Mouse (Mus musculus): Measurements from ENCODE around the gene Ror1. TPM values are rescaled to one million over a fixed set of nuclear protein-coding genes. Genes with fewer than 3 reads are reported as not detected.

Gene Ror1
- polyA plus RNA-seq, 1 experiment from 2014 or later = 15.8 TPM

DNA sequence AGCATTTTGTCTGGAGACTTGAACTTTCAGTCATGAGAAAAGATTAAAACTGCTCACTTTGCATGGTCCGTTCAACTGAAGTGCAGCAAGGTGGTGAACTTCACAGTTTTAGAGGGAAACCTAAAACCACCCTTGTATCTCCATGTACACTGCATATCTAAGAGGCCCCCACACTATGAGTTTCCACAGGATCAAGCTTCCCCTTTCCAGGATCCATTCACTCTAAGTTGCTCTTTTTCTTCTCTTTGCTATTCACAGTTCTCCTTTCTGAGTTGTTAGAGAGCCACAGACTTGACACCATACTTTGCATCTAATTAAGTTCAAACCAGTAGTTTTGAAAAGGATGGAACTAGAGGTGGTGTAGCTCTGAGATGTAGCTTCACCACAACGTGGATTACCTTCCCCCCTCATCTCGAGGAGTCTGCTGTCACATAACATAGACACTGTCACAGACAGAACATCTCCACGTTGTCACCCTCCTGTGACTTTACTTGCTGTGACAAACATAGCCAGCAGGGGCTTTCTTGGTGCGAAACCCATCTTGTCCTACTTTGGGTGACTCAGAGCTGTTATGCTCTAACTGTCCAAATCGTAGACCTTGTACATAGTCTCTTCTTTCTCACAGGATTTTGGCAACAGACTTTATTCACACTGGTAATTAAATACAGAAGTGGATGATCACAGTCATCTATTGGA is 146.6 kb downstream of the Ror1 start:
- H3K9me3 ChIP-seq = no peaks in the 10 kb centered on the region
- peaks cover 29% of the 10 kb centered on the region for H3K4me1 ChIP-seq
- H3K9ac ChIP-seq = no peak overlapping the region
- no peaks in the 10 kb centered on the region for H3K27me3 ChIP-seq
- no peak overlapping the region for H3K27ac ChIP-seq
- 79% methylated on average over 6 of the region's 6 CpGs for WGBS
- H3K4me2 ChIP-seq = no peak overlapping the region
- ATAC-seq (ENCODE audit: borderline replicate concordance, extremely low read depth, low FRiP score, low TSS enrichment) = no peak
- no peaks in the 10 kb centered on the region for H3K36me3 ChIP-seq
- H3K4me3 ChIP-seq = no peak overlapping the region

- ATAC-seq (ENCODE audit: borderline replicate concordance, extremely low read depth, low FRiP score, low TSS enrichment) = no peak
- Histone ChIP-seq H3K4me1 (peaks cover 48% of the 10 kb centered on the region), H3K4me3 (no peak overlapping the region), H3K36me3 (no peaks in the 10 kb centered on the region), H3K9me3 (no peaks in the 10 kb centered on the region), H3K4me2 (no peak overlapping the region), H3K27me3 (no peaks in the 10 kb centered on the region), H3K27ac (peak overlapping the region; percentile 31; the same call in 1 of the 2 replicates), H3K9ac (no peak overlapping the region)
- 49% methylated on average over 8 of the region's 8 CpGs for WGBS
Observed at GRCm38 (mm10) chr4:100244250-100244649, 148.7 kb downstream of the Ror1 start.

DNA sequence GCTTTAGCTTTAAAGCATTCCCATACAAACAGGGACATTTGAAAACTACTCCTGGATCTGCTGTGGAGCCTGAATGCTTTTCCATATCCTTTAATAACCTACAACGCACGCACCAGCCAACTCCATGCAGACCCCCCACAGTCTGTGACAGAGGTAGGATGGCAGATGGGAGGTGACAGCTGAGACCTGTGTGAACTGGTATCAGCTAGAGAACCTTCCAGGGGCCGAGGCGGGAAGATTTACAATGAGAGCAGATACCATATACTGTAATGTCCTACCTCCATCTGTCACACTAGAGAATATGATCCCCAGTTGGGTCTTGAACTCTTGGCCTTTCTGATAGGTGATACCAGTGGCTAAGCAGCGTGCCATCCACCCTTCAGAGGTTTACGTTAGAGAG is 149.1 kb downstream of the Ror1 start:
- H3K4me1 ChIP-seq = peaks cover 48% of the 10 kb centered on the region
- no peak overlapping the region for H3K4me3 ChIP-seq
- no peaks in the 10 kb centered on the region for H3K36me3 ChIP-seq
- H3K27me3 ChIP-seq = no peaks in the 10 kb centered on the region
- no peak overlapping the region for H3K27ac ChIP-seq
- WGBS = 73% methylated on average over 6 of the region's 6 CpGs
- no peak overlapping the region for H3K4me2 ChIP-seq
- no peak for ATAC-seq (ENCODE audit: borderline replicate concordance, extremely low read depth, low FRiP score, low TSS enrichment)
- no peaks in the 10 kb centered on the region for H3K9me3 ChIP-seq
- no peak overlapping the region for H3K9ac ChIP-seq

- Histone ChIP-seq H3K27ac (peak overlapping the region; percentile 25), H3K9me3 (no peaks in the 10 kb centered on the region), H3K36me3 (no peaks in the 10 kb centered on the region), H3K4me2 (no peak overlapping the region), H3K27me3 (no peaks in the 10 kb centered on the region), H3K4me1 (peaks cover 44% of the 10 kb centered on the region), H3K9ac (no peak overlapping the region), H3K4me3 (no peak overlapping the region)
- WGBS = 37% methylated on average over 7 of the region's 7 CpGs
- no peak for ATAC-seq (ENCODE audit: borderline replicate concordance, extremely low read depth, low FRiP score, low TSS enrichment)
Observed at GRCm38 (mm10) chr4:100247826-100248225, 152.2 kb downstream of the Ror1 start.

DNA sequence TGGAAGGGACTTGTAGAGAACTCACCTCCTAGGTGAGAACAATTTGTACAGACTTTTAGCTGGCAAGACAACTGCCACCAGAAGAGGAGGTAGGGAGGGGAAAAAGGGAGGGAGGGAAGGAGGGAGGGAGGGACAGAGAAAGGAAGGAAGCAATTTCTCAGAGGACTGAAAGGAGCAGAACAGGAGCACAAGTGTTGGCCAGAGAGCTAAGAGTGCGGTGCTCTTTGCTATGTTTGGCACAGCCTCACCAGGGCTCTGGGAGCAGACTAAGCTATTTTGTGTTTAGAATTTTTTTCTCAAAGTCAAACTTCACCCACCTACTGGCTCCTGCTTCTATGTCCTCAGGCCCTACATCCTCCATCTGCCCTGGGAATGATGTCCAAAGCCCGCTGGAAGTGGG is 152.7 kb downstream of the Ror1 start:
- peak overlapping the region; percentile 25 for H3K27ac ChIP-seq
- peak; percentile 47 for ATAC-seq (ENCODE audit: borderline replicate concordance, extremely low read depth, low FRiP score, low TSS enrichment)

GRCm38 (mm10) chr4:100251270-100251669 is 155.7 kb downstream of the Ror1 start:
- no peaks in the 10 kb centered on the region for H3K9me3 ChIP-seq
- H3K27me3 ChIP-seq = no peaks in the 10 kb centered on the region
- no peak overlapping the region for H3K9ac ChIP-seq
- H3K4me1 ChIP-seq = peaks cover 45% of the 10 kb centered on the region
- H3K36me3 ChIP-seq = no peaks in the 10 kb centered on the region
- no peak overlapping the region for H3K4me3 ChIP-seq
- WGBS = 36% methylated on average over 2 of the region's 2 CpGs
- ATAC-seq (ENCODE audit: borderline replicate concordance, extremely low read depth, low FRiP score, low TSS enrichment) = no peak
- H3K27ac ChIP-seq = no peak overlapping the region
- no peak overlapping the region for H3K4me2 ChIP-seq

More for the DNA sequence above, 152.7 kb downstream of the Ror1 start:
- Histone ChIP-seq H3K4me2 (no peak overlapping the region), H3K4me1 (peaks cover 44% of the 10 kb centered on the region), H3K4me3 (no peak overlapping the region), H3K9ac (no peak overlapping the region), H3K9me3 (no peaks in the 10 kb centered on the region), H3K27me3 (no peaks in the 10 kb centered on the region), H3K36me3 (no peaks in the 10 kb centered on the region)
- WGBS = 48% methylated on average over 2 of the region's 2 CpGs

GRCm38 (mm10) chr4:100252050-100252449 is 156.5 kb downstream of the Ror1 start:
- H3K4me2 ChIP-seq = no peak overlapping the region
- no peak for ATAC-seq (ENCODE audit: borderline replicate concordance, extremely low read depth, low FRiP score, low TSS enrichment)
- H3K36me3 ChIP-seq = no peaks in the 10 kb centered on the region
- no peak overlapping the region for H3K4me3 ChIP-seq
- no peak overlapping the region for H3K9ac ChIP-seq
- WGBS = 19% methylated on average over 1 of the region's 1 CpGs
- H3K27ac ChIP-seq = no peak overlapping the region
- no peaks in the 10 kb centered on the region for H3K27me3 ChIP-seq
- peaks cover 42% of the 10 kb centered on the region for H3K4me1 ChIP-seq
- H3K9me3 ChIP-seq = no peaks in the 10 kb centered on the region

DNA sequence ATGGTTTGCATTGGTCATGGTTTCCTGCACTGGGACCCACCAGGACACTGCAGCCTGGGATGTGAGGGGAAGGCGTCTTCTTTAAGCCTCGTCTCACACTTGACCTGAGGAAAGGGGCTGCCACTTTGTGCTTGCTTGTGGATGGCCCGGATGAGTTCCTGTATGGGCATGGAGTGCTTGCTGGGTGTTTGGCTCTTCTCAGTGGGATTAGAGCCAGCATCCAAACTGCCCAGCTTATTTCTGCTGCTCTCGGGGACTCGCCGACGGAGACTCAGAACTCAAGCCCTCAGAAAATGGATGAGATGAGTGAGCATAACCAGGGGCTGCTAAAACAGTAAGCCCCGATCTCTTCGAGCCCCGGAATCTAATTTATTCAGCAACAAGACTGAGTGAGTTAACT is 157.1 kb downstream of the Ror1 start:
- Histone ChIP-seq H3K9ac (no peak overlapping the region), H3K9me3 (no peaks in the 10 kb centered on the region), H3K4me2 (no peak overlapping the region), H3K4me1 (peaks cover 36% of the 10 kb centered on the region), H3K27me3 (no peaks in the 10 kb centered on the region), H3K4me3 (no peak overlapping the region), H3K36me3 (no peaks in the 10 kb centered on the region), H3K27ac (no peak overlapping the region)
- ATAC-seq (ENCODE audit: borderline replicate concordance, extremely low read depth, low FRiP score, low TSS enrichment) = no peak
- 57% methylated on average over 10 of the region's 10 CpGs for WGBS

GRCm38 (mm10) chr4:100253401-100253800 is 157.8 kb downstream of the Ror1 start:
- 82% methylated on average over 9 of the region's 9 CpGs for WGBS
- Histone ChIP-seq H3K27ac (no peak overlapping the region), H3K27me3 (no peaks in the 10 kb centered on the region), H3K9ac (no peak overlapping the region), H3K36me3 (no peaks in the 10 kb centered on the region), H3K4me3 (no peak overlapping the region), H3K4me1 (peaks cover 31% of the 10 kb centered on the region), H3K4me2 (no peak overlapping the region), H3K9me3 (no peaks in the 10 kb centered on the region)
- no peak for ATAC-seq (ENCODE audit: borderline replicate concordance, extremely low read depth, low FRiP score, low TSS enrichment)

DNA sequence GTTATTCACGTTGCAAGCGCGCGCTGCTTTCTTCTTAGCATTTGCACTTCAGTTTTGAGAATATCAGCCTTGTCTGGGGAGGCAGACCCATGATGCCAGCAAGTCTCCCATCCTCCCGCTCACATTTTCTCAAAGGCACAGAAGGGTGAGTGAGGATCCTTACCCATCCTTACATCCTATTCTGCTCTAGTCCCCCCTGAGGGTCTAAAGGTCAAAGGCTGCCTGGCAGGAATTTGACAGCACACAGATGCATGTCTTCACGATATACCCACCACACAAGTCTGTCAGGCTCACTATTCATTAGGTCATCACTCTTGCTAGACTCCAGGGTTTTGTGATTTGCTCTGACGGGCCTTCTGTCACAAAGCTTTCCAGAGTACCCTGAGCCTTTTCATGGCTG is 158.2 kb downstream of the Ror1 start:
- no peak for ATAC-seq (ENCODE audit: borderline replicate concordance, extremely low read depth, low FRiP score, low TSS enrichment)
- H3K4me2 ChIP-seq = no peak overlapping the region
- 77% methylated on average over 7 of the region's 7 CpGs for WGBS

GRCm38 (mm10) chr4:100258462-100258861 is 162.9 kb downstream of the Ror1 start:
- 55% methylated on average over 5 of the region's 5 CpGs for WGBS
- H3K27me3 ChIP-seq = no peaks in the 10 kb centered on the region
- no peaks in the 10 kb centered on the region for H3K9me3 ChIP-seq
- no peaks in the 10 kb centered on the region for H3K36me3 ChIP-seq
- H3K27ac ChIP-seq = no peak overlapping the region
- no peak for ATAC-seq (ENCODE audit: borderline replicate concordance, extremely low read depth, low FRiP score, low TSS enrichment)
- H3K4me2 ChIP-seq = no peak overlapping the region
- H3K9ac ChIP-seq = no peak overlapping the region
- peaks cover 11% of the 10 kb centered on the region; the same call in 1 of the 2 replicates for H3K4me1 ChIP-seq
- no peak overlapping the region for H3K4me3 ChIP-seq

More for the DNA sequence above, 158.2 kb downstream of the Ror1 start:
- no peaks in the 10 kb centered on the region for H3K9me3 ChIP-seq
- H3K9ac ChIP-seq = no peak overlapping the region
- H3K27me3 ChIP-seq = no peaks in the 10 kb centered on the region
- peaks cover 29% of the 10 kb centered on the region for H3K4me1 ChIP-seq
- H3K27ac ChIP-seq = no peak overlapping the region
- H3K36me3 ChIP-seq = no peaks in the 10 kb centered on the region
- no peak overlapping the region for H3K4me3 ChIP-seq

DNA sequence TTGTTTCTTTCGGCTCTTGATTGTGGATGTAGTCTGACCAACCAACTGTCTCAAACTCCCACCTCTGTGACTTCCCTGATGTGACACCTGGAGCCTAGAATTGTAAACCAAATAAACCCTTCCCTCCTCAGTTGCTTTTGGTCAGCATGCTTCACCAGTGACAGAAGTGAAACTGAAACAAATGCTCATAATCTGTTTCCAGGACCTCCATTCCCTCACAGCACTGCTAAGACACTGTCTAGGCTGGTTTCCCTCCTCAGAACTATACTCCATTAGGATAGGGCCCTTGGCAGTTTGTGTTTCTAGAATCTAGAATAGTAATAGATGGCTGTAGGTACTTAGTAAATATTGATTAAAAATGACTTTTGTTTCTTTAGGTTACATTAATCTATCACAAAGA is 168.3 kb downstream of the Ror1 start:
- peaks cover under 1% of the 10 kb centered on the region; the same call in 1 of the 2 replicates for H3K4me1 ChIP-seq
- no peaks in the 10 kb centered on the region for H3K36me3 ChIP-seq
- no peaks in the 10 kb centered on the region for H3K27me3 ChIP-seq
- WGBS = 92% methylated on average over 1 of the region's 1 CpGs
- ATAC-seq (ENCODE audit: borderline replicate concordance, extremely low read depth, low FRiP score, low TSS enrichment) = no peak
- no peak overlapping the region for H3K4me2 ChIP-seq
- H3K9me3 ChIP-seq = no peaks in the 10 kb centered on the region
- H3K27ac ChIP-seq = no peak overlapping the region
- no peak overlapping the region for H3K4me3 ChIP-seq
- no peak overlapping the region for H3K9ac ChIP-seq
